Mouse (Mus musculus) lung, postnatal 14 days (tissue): Measurements from ENCODE around the gene R3hdm4.

Experiments used
- DNase-seq: peaks from one replicate; pipeline ENCODE4 v3.0.0; 2021

The R3hdm4 gene

DNA sequence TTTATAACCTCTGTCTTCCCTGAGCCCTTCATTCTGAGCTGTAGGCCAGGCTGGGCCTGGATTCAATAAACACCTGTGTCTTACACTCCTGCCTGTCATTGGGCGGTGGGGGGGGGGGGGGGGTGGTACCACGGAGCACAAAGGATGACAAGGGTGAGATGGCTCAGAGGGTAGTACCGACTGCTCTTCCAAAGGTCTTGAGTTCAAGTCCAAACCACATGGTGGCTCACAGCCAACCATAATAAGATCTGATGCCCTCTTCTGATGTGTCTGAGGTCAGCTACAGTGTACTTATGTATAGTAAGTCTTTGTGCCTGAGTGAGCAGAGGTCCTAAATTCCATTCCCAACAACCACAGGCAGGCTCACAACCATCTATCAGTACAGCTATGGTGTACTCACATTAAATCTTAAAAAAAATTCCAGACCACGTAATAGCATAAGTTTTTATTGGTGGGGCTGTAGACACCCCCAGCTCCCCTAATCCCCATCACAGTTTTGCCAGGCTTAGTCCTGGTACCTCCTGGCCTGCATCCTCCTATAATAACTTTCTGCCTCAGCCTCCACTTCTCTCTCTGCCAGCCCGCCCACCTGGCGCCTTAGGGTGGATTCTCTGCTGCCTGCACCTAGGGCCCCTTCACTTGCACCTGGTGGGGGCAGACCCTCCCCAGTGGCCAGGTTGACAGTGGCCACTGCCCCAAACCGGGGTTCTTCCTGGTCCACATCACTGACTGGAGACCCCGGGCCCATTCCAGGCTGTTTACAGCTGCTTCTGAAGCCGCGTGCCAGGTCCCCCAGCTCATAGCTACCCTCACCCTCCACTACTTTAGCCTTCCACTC, 56.4 kb downstream of the R3hdm4 start:
- DNase-seq = no peak

DNA sequence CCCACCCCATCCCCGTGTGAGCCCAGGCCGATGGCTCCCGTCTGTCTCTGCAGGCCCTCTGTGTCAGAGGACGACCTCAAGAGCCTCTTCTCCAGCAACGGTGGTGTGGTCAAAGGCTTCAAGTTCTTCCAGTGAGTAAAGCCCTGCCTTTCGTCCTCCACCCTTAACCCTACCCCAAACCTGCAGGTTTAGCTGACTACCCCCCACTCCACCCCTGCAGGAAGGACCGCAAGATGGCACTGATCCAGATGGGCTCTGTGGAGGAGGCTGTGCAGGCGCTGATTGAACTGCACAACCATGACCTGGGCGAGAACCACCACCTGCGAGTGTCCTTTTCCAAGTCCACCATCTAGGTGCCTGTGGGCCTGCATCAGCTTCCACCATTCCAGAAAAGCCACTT, 58.1 kb downstream of the R3hdm4 start:
- DNase-seq = no peak

DNA sequence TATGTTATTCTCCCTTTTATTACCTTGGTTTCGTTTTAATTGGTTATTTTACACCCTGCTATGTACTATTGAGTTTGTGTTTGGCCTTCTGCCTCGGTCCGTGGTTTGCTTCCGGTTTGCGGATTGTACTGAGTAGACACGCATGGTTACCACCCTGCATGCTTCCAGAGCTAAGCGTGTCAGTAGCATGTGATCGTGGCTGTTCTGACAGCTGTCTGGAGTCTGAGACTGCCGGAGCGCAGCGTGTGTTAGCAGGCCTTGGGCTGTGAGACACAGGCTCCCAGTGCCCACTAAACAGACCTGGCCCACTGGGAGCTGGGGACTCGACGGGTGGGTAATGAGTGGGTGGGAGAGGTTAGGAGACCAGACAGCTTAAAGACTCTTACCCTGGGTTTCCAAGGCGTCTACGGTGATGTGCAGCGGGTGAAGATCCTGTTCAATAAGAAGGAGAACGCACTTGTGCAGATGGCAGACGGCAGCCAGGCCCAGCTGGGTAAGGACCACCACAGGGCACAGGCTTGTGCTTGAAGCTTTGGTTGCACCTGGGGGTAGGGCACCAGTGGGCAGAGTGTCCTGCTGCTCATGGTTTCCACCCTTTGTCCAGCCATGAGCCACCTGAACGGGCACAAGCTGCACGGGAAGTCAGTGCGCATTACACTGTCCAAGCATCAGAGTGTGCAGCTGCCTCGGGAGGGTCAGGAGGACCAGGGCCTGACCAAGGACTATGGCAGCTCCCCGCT, 58.8 kb downstream of the R3hdm4 start:
- DNase-seq = no peak

DNA sequence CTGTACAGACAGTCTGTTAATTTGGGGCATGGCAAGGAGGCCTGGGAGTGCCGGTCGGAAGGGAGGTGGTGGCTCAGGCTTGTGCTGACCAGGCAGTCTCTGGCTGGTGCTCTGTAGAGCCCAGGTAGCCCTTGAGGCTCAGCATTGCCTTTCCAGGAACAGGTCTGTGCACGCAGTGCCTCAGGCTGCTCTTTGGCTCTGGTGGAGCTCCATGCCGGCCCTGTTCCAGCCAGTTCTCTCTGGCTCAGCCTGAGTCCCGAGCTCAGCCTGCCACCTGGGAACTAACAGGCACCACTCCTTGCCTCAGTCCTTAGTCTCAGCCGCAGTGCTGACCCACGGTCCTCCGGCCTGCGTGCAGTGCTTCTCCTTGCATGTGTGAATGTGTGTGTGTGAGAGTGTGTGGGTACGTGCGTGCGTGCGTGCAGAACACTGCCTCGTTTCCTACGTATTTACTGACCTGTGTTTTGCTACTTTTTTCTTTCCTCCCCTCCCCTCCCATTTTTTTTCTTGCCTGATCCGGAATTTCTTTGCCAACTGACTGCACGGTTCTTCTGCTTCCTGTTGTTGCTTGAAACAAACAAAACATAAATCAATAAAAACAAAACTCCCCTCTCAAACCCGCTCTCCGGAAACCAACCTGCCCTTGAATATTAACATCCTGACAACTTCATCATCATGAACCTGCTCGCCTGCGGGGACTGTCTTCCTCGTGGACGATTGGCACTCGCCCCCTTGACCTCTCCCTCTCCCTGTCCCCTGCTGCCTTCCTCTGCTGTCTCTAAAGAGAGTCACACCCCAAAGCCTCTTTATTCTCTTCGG, 59.6 kb downstream of the R3hdm4 start:
- DNase-seq = no peak

DNA sequence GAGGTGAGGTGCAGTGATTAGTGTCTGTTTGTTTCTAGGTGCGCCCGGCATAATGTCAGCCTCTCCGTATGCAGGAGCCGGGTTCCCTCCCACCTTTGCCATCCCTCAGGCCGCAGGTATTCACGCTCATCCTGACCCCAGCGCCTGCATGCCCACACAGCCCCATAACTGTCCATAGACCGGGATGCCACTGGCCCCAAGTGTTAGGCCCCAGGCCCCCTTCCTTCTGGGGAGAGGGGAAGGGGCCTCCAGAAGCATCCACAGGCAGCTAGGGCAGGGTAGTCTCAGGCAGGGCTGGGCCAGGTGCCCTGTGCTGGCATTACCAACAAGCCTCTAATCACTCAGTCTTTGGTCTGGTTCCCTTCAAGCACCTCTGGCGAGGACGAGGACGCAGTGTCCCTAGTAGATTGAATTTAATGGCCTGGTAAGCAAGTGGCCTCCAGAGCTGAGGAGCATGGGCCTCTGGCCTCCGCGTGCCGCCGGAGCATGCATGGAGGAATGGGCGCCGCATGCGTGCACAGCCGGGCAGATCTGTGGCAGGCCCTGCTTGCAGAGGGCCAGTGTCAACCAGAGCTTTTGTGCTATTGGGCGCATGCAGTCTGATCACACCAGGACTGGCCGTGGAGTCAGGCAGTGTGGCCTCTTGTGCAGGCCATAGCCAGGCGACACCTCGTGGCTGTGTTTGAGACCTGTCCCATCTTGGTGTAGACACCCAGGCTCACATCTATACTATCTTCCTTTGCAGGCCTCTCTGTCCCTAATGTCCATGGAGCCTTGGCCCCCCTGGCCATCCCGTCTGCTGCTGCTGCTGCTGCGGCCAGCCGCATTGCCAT, 60.7 kb downstream of the R3hdm4 start:
- DNase-seq = no peak
